Mouse (Mus musculus) megakaryocyte, embryonic 14.5 days (primary cell): Measurements from ENCODE around the gene Cygb. TPM values are rescaled to one million over a fixed set of nuclear protein-coding genes. Genes with fewer than 3 reads are reported as not detected.
A peak's percentile ranks its signal among the peaks of the same experiment; 100 is the strongest.

ENCODE experiments used
- H3K27me3 ChIP-seq: replicated peaks from 2 replicates; pipeline ENCODE3; 2012; ENCODE audit warnings: inconsistent platforms
- H3K36me3 ChIP-seq: replicated peaks from 2 replicates; pipeline ENCODE3; 2012; ENCODE audit warnings: low read length, inconsistent platforms, mixed read lengths
- H3K4me1 ChIP-seq: 2 replicates; pipeline ENCODE4 v1.6.1; 2012; ENCODE audit warnings: inconsistent platforms
- H3K4me3 ChIP-seq: replicated peaks from 2 replicates; pipeline ENCODE3; 2012; ENCODE audit warnings: moderate library complexity, mild to moderate bottlenecking, inconsistent platforms
- H3K9me3 ChIP-seq: 2 replicates; pipeline ENCODE4 v1.6.1; 2012; ENCODE audit warnings: inconsistent platforms
- FLI1 ChIP-seq: IDR thresholded peaks from 2 replicates; pipeline ENCODE4 v1.6.1; 2012; ENCODE audit warnings: low read length, inconsistent platforms, mixed read lengths
- GATA1 ChIP-seq: IDR thresholded peaks from 3 replicates; pipeline ENCODE4 v1.6.1; 2012; ENCODE audit warnings: mixed read lengths, low read length, inconsistent platforms, borderline replicate concordance
- polyA plus RNA-seq: library from polyadenylated mRNA; stranded (reverse); fragments of >175 nt; gene quantifications from 2 replicates; pipeline ENCODE4 v1.2.3, GENCODE M21; 2012; ENCODE audit warnings: low replicate concordance; ENCODE audit not compliant: insufficient read depth

Gene Cygb
- polyA plus RNA-seq, 1 experiment = not detected

DNA sequence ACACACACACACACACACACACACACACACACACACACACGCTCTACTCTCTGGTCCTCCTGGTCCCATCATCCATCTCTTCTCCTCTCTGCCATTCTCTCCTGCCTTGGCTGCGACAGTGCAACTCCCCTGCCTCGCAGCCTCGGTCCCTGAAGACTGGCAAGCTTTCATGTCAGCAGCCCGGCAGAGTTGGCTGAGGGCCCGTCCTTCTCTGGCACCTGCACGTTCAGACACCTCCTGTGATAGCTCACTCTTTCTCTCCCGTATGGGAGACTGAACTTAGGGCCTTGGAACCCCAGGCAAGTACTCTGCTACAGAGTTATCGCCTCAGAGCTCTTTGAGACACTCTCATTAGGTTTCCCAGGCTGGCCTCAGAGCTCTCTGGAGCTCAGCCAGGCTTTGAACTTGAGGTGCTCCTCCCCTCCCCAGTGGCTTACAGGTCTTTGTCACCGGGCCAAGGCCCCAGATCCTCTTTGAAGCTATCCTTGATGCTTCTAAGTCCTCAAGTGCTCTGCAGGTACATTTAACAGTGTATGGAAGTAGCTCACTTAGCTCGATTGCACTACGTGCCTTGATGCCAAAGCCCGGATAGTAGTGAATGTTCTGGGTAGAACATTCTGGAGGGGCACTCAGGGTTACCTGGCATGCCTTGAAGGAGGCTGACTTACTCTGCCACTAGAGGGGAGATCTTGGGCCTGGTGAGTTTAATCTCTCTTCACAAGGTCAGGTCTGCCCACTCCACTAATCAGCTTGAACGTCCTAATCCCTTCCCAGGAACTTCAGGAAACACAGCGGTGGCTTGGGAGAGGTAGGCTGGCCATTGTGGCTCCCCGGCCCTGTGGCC, 2.5 kb upstream of the Cygb start:
- no peak for TF ChIP-seq FLI1
- no peak for TF ChIP-seq GATA1
- H3K4me3 ChIP-seq = no peak overlapping the region

DNA sequence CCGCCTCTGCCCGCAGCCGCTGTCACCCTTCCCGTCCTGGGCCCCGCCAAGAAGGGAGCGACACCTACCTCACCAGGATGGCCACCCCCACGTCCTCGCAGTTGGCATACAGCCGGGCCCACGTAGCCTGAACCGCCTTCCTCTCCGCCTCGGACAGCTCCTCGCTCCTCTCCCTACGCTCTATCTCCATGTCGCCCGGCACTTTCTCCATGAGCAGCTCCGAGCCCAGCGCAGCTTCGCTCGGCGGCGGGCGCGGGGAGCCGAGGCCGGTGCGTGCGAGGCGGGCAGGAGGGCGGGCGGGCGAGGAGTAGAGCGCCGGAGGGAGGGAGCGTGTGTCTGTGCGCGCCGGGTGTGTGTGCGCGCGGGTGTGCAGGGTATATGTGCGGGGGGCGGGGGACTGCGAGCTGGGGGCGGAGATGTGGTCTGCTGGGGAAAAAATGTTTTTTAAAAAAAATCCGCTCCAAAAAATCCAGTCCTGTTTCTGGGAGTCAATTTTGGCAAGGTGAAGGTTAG, 348 bp downstream of the Cygb start:
- H3K9me3 ChIP-seq = no peaks in the 10 kb centered on the region
- TF ChIP-seq FLI1 (no peak), GATA1 (no peak)
- H3K27me3 ChIP-seq = peaks cover 92% of the 10 kb centered on the region
- peak overlapping the region; percentile 88 for H3K4me3 ChIP-seq
- peaks cover 51% of the 10 kb centered on the region for H3K4me1 ChIP-seq
- no peaks in the 10 kb centered on the region for H3K36me3 ChIP-seq

More for the DNA sequence above, 2.5 kb upstream of the Cygb start:
- H3K36me3 ChIP-seq = no peaks in the 10 kb centered on the region
- no peaks in the 10 kb centered on the region for H3K9me3 ChIP-seq
- peaks cover 92% of the 10 kb centered on the region for H3K27me3 ChIP-seq
- H3K4me1 ChIP-seq = peaks cover 56% of the 10 kb centered on the region

DNA sequence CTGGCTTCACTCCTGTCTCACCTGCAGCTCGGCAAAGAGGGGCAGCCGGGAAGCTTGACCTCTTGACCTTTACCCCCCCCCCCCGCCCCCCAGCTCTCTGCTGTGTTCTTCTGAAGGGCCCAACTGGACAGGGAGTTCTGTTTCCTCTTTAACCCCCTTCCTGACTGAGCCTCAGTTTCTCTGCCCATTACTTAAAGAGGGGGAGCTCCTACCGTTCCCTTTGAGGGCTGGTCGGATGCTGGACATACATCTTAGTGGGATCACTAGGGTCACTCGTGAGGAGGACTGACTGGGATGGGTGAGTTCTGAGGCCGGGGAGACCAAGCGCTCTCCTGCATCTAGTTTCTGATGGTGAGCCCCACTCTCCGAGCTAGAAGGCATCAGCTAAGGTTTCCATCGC, 879 bp downstream of the Cygb start, which contains the start of gene Prcd:
Gene Prcd, plus strand, starts transcription at position 301 of the 400 bp plus-strand sequence.
- no peaks in the 10 kb centered on the region for H3K9me3 ChIP-seq
- peaks cover 49% of the 10 kb centered on the region for H3K4me1 ChIP-seq
- peak within 1 kb of the TSS; percentile 88 for H3K4me3 ChIP-seq
- TF ChIP-seq FLI1 (no peak), GATA1 (no peak)
- H3K27me3 ChIP-seq = peaks cover 96% of the 10 kb centered on the region
- H3K36me3 ChIP-seq = no peaks in the 10 kb centered on the region

DNA sequence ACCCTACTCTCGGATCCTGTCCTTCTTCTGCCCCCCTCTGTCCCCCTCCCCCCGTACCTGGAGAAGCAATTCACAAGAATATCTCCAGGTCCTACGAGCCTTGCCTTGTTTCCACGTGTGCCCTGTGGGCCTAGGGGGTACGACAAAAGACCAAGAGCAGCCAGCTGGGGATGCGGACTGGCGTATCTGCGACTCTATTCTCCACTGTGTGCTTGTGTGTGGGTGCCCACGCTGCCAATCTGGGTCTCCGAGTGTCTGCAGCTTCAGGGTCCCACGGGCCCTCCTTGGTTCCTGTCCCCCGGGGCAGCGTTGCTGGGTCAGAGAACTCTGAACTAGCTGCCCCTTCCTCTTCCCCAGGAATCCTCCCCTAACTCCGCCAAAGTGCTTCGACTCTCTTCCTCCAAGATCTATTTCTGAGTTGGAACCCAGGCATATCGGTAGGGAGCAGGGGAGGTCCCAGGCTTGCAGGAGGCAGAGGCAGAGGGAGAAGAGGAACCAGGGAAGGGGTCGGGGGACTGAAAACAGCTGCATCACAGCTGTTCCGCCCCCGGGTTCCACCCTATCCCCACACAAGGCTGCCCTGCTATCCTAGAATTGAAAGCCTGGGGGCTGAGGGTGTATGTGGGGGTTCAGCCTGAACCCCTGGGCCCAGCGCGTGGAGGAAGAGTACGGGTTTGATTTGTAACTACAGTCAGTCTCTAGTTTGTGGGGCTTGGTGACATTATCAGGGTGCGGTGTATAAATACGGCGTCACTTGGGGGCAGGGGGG, 1.6 kb downstream of the Cygb start:
- Histone ChIP-seq H3K9me3 (no peaks in the 10 kb centered on the region), H3K4me1 (peaks cover 44% of the 10 kb centered on the region), H3K4me3 (no peak overlapping the region), H3K27me3 (peaks cover 94% of the 10 kb centered on the region), H3K36me3 (no peaks in the 10 kb centered on the region)
- TF ChIP-seq FLI1 = no peak
- TF ChIP-seq GATA1 = no peak

DNA sequence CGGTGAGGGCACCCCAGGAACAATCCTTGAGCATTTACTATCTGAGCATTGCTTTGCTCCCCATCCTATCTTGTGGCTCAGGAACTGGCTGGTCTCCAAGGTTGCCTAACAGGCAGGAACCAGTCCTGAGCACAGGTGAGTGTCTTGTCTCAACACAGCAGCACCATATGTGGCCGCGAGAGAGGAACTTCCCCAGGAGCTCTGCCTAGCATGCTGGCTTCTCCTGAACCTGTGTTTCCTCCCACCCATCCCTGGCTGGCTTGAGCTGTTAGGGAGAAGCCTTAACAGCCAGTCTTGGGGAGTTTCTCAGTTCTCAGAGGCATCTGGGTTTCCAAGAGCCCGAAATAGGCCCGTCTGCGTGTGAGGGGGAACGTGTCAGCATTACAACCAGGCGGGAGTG, 2.8 kb downstream of the Cygb start:
- Histone ChIP-seq H3K9me3 (no peaks in the 10 kb centered on the region), H3K36me3 (no peaks in the 10 kb centered on the region), H3K27me3 (peaks cover 94% of the 10 kb centered on the region), H3K4me1 (peaks cover 44% of the 10 kb centered on the region), H3K4me3 (no peak overlapping the region)
- no peak for TF ChIP-seq GATA1
- TF ChIP-seq FLI1 = no peak

DNA sequence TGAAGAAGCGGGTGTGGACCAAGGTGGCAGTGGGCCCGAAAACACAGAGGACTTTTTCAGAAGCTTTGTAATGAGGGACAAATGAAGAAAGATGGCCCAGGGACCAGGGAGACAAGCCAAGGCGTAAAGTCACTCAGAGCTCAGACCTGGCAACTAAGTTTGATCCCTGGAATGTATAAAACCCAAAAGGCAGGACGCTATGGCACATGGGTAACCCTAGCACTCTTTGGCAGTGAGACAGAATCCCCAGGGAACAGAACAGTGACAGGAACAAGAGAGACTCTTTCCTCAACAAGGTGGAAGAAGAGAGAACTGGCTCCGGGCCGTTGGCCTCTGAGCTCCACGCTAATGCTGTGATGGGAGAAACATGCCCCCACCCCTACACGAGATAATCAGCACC, 3.3 kb downstream of the Cygb start:
- Histone ChIP-seq H3K9me3 (no peaks in the 10 kb centered on the region), H3K4me1 (peaks cover 44% of the 10 kb centered on the region), H3K27me3 (peaks cover 95% of the 10 kb centered on the region), H3K36me3 (no peaks in the 10 kb centered on the region), H3K4me3 (no peak overlapping the region)
- TF ChIP-seq FLI1 (no peak), GATA1 (no peak)

DNA sequence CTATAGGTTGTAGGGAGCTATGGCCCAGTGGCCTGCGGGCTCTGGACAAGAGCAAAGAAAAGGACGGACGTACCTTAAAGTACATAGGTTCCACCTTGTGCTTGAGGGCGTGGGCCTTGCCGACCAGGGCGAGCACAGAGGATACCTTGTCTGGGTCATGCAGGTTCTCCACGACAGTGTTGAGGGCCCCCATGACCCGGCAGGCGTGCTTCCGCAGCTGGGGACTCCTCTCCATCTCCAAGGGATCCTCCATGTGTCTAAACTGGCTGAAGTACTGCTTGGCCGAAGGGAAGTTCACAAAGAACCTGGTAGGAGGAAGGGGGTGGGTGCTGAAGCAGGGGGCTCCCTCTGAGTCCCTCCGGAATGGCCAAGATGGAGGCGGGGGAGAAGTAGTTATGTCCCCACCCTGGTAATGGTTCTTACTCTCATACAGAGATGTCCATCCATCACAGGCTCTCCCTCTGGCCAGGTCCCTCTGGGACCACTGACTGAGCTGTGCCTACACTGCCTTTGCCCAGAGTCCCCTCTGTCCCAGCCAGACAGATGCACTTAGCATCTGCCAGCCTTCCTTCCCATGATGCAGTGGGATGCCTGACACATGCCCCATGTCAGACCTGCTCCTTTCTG, 4.3 kb downstream of the Cygb start:
- Histone ChIP-seq H3K4me3 (no peak overlapping the region), H3K27me3 (peaks cover 95% of the 10 kb centered on the region), H3K9me3 (no peaks in the 10 kb centered on the region), H3K36me3 (no peaks in the 10 kb centered on the region), H3K4me1 (peaks cover 46% of the 10 kb centered on the region)
- no peak for TF ChIP-seq GATA1
- no peak for TF ChIP-seq FLI1

DNA sequence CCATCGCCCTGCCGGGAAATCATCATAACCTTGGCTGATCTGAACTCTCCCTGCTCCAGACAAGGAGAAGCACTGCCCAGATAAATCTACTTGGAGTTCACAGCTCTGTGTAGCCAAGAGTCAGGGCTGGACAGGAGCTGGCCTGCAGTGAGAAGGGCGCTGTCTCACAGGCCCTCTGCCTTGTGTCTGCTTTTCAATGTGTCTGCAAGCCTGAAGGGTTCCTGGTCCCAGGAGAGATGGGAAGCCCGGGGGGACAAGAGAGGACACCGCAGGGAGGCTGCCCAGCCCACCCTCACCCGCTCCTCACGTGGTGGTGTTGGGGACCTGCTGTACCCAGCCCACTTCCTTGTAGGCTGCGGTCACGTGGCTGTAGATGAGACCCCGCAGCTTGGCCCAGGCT, 5.1 kb downstream of the Cygb start:
- Histone ChIP-seq H3K4me3 (no peak overlapping the region), H3K27me3 (peaks cover 95% of the 10 kb centered on the region), H3K9me3 (no peaks in the 10 kb centered on the region), H3K4me1 (peaks cover 38% of the 10 kb centered on the region), H3K36me3 (no peaks in the 10 kb centered on the region)
- TF ChIP-seq GATA1 (no peak), FLI1 (no peak)

DNA sequence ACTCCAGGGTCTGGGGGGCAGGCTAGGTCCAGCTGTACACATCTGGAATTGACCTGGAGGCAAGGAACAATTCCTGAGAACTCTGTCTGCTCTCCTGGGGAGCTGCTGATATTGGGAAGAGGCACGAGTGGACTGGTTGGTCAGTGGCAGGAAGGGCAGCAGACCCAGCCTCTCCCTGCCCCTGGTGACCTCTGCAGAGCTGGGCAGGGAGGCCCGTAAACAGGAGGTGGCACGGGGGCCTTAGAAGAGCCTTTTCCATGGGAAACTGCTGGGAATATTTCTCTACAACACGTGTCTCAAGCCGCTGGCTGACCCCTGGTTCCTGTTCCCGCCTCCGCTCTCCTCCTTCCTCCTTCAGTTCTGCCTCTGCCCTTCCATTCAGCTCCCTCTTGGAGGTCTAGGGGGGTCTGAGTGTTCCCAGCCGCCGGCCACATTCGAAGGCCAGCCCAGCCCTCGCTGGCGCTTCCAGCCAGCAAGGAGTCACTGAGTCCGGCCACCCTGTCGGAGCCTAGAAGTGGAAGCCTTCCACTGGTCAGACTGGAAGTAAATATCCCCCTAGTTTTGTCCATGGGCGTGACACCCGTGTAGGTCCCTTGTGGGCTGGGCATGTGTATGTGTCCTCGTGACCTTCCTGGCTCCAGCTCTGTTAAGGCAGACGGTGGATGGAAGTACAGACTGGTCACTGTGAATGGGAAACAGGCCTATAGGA, 5.7 kb downstream of the Cygb start:
- Histone ChIP-seq H3K27me3 (peaks cover 93% of the 10 kb centered on the region), H3K9me3 (no peaks in the 10 kb centered on the region), H3K36me3 (no peaks in the 10 kb centered on the region), H3K4me1 (peaks cover 34% of the 10 kb centered on the region), H3K4me3 (no peak overlapping the region)
- no peak for TF ChIP-seq FLI1
- no peak for TF ChIP-seq GATA1
